7 mouse cellular contexts compared by ENCODE assay signal in genomic region chr7:27480927-27481626, GRCm38 (mm10). TPM values are rescaled to one million over a fixed set of nuclear protein-coding genes. Genes with fewer than 3 reads are reported as not detected.
A peak's percentile ranks its signal among the peaks of the same experiment; 100 is the strongest.
DNase-seq lines count a peak whose midpoint lies in the region; ATAC-seq and TF ChIP-seq lines count a peak whose summit lies in the region.

No protein-coding gene starts in this region.

- peak overlapping the region; percentile 87 for H3K27ac ChIP-seq in lung, embryonic 14.5 days (ENCODE audit: low read depth)
- peak overlapping the region; percentile 87 for H3K27ac ChIP-seq in embryonic facial prominence, embryonic 15.5 days (replicated peaks)
- peak overlapping the region; percentile 82 for H3K27ac ChIP-seq in limb, embryonic 10.5 days
- peak overlapping the region; percentile 51 for H3K27ac ChIP-seq in olfactory bulb, adult 2 months (ENCODE audit: insufficient read depth, low read depth, low read length)

- 12% methylated on average over 11 of the region's 11 CpGs for WGBS in lung, embryonic 14.5 days
- 12% methylated on average over 11 of the region's 11 CpGs for WGBS in embryonic facial prominence, embryonic 15.5 days
- WGBS in limb, embryonic 10.5 days, result 12% methylated on average over 11 of the region's 11 CpGs
- WGBS in olfactory bulb, adult 2 months, result 9% methylated on average over 11 of the region's 11 CpGs

- H3K4me2 ChIP-seq in lung, embryonic 14.5 days, result peak overlapping the region; percentile 63
- peak overlapping the region; percentile 61 for H3K4me2 ChIP-seq in embryonic facial prominence, embryonic 15.5 days (replicated peaks)

- no peak for TF ChIP-seq CTCF in lung, embryonic 14.5 days (IDR thresholded peaks at IDR 0.05; ENCODE audit: low read depth)
- no peak for TF ChIP-seq CTCF in olfactory bulb, adult 2 months (IDR thresholded peaks at IDR 0.05; ENCODE audit: insufficient read depth, low read depth, low read length)

- H3K9ac ChIP-seq in lung, embryonic 14.5 days, result peak overlapping the region; percentile 34
- 0 out of 2 replicates have a peak overlapping the region, but pooled peaks have one; percentile 28 for H3K9ac ChIP-seq in embryonic facial prominence, embryonic 15.5 days

- no peaks in the 10 kb centered on the region for H3K27me3 ChIP-seq in lung, embryonic 14.5 days (ENCODE audit: insufficient read depth, low read length)
- H3K27me3 ChIP-seq in embryonic facial prominence, embryonic 15.5 days, result no peaks in the 10 kb centered on the region
- H3K27me3 ChIP-seq in limb, embryonic 10.5 days (ENCODE audit: low read depth, poor library complexity, severe bottlenecking), result no peaks in the 10 kb centered on the region

- peaks cover 16% of the 10 kb centered on the region for H3K36me3 ChIP-seq in lung, embryonic 14.5 days (ENCODE audit: insufficient read depth)
- H3K36me3 ChIP-seq in embryonic facial prominence, embryonic 15.5 days, result peaks cover 18% of the 10 kb centered on the region
- peaks cover 24% of the 10 kb centered on the region for H3K36me3 ChIP-seq in limb, embryonic 10.5 days

- no peak for DNase-seq in lung, embryonic 14.5 days
- DNase-seq in lung, postnatal 4 days, result no peak
- no peak for DNase-seq in limb, embryonic 10.5 days (ENCODE audit: low spot score)
- DNase-seq in left cerebral cortex, postnatal 25 days (ENCODE audit: low spot score in 2 of 2), result no peak
- DNase-seq in layer of hippocampus, adult 8-10 months (ENCODE audit: low spot score in 2 of 2), result no peak

- no peaks in the 10 kb centered on the region for H3K9me3 ChIP-seq in lung, embryonic 14.5 days (ENCODE audit: low read depth, low read length)
- H3K9me3 ChIP-seq in embryonic facial prominence, embryonic 15.5 days (replicated peaks), result no peaks in the 10 kb centered on the region
- no peaks in the 10 kb centered on the region for H3K9me3 ChIP-seq in limb, embryonic 10.5 days (replicated peaks)

- peaks cover 6% of the 10 kb centered on the region; the same call in 1 of the 2 replicates for H3K4me1 ChIP-seq in lung, embryonic 14.5 days (ENCODE audit: insufficient read depth)
- peaks cover 42% of the 10 kb centered on the region for H3K4me1 ChIP-seq in embryonic facial prominence, embryonic 15.5 days
- H3K4me1 ChIP-seq in limb, embryonic 10.5 days, result peaks cover 29% of the 10 kb centered on the region
- peaks cover 11% of the 10 kb centered on the region for H3K4me1 ChIP-seq in olfactory bulb, adult 2 months (ENCODE audit: control insufficient read depth, insufficient read depth, low read length)

- intact Hi-C loops in left cerebral cortex, postnatal 25 days (cut with DNase I), result no loop called here

- TF ChIP-seq POLR2A in olfactory bulb, adult 2 months (IDR thresholded peaks at IDR 0.05; ENCODE audit: insufficient read depth, low read depth, low read length), result no peak

- no peak for ATAC-seq in lung, embryonic 14.5 days (ENCODE audit: insufficient read depth)
- no peak for ATAC-seq in embryonic facial prominence, embryonic 15.5 days (ENCODE audit: insufficient number of reproducible peaks, low FRiP score, low TSS enrichment, low read depth)

- peak overlapping the region; percentile 33 for H3K4me3 ChIP-seq in lung, embryonic 14.5 days (ENCODE audit: low read depth, low read length)
- H3K4me3 ChIP-seq in embryonic facial prominence, embryonic 15.5 days (replicated peaks), result peak overlapping the region; percentile 39
- H3K4me3 ChIP-seq in limb, embryonic 10.5 days, result peak overlapping the region; percentile 47
- H3K4me3 ChIP-seq in olfactory bulb, adult 2 months (ENCODE audit: insufficient read depth, low read depth, low read length), result peak overlapping the region; percentile 41

RNA-seq across cellular contexts. Expression of gene Sertad1, which starts 5.6 kb away (rescaled TPM):
- 39.3 and 42.5 TPM in 2 replicates for polyA plus RNA-seq in lung, embryonic 14.5 days (2014; fragmentation: Nextera tagmentation; extraction: Ambion mirVana)
- polyA plus RNA-seq in embryonic facial prominence, embryonic 15.5 days (2015; fragmentation: Nextera tagmentation; extraction: Ambion mirVana), result 41.7 and 51.6 TPM in 2 replicates
- 25.0 and 29.8 TPM in 2 replicates for polyA plus RNA-seq in limb, embryonic 10.5 days (2016; fragmentation: Nextera tagmentation; extraction: Ambion mirVana)
- not detected in 2 replicates for polyA plus RNA-seq in olfactory bulb, adult 2 months (2012; ENCODE audit: insufficient read depth, insufficient read length, low replicate concordance, missing spikeins)
- total RNA-seq in left cerebral cortex, postnatal 25 days (2021), result 10 to 100 TPM; 16.1 to 16.8 TPM
- total RNA-seq in layer of hippocampus, adult 8-10 months (2022), result 10 to 100 TPM in 1 of 4 experiments, 1 to 10 TPM in 3; 6.4 to 10.7 (median 9.3) TPM

RNA-seq across cellular contexts. Expression of gene Sertad3, which starts 7.5 kb away (rescaled TPM):
- polyA plus RNA-seq in lung, embryonic 14.5 days (2014; fragmentation: Nextera tagmentation; extraction: Ambion mirVana), result 22.0 and 24.3 TPM in 2 replicates
- 36.4 and 39.2 TPM in 2 replicates for polyA plus RNA-seq in embryonic facial prominence, embryonic 15.5 days (2015; fragmentation: Nextera tagmentation; extraction: Ambion mirVana)
- polyA plus RNA-seq in limb, embryonic 10.5 days (2016; fragmentation: Nextera tagmentation; extraction: Ambion mirVana), result 20.1 and 29.7 TPM in 2 replicates
- not detected in 2 replicates for polyA plus RNA-seq in olfactory bulb, adult 2 months (2012; ENCODE audit: insufficient read depth, insufficient read length, low replicate concordance, missing spikeins)
- total RNA-seq in left cerebral cortex, postnatal 25 days (2021), result 1 to 10 TPM; 2.8 to 4.6 TPM
- total RNA-seq in layer of hippocampus, adult 8-10 months (2022), result 1 to 10 TPM; 3.0 to 4.9 (median 3.9) TPM

RNA-seq across cellular contexts. Expression of gene Prx, which starts 18.0 kb away (rescaled TPM):
- polyA plus RNA-seq in lung, embryonic 14.5 days (2014; fragmentation: Nextera tagmentation; extraction: Ambion mirVana), result 2.5 and 2.9 TPM in 2 replicates
- 5.1 and 6.7 TPM in 2 replicates for polyA plus RNA-seq in embryonic facial prominence, embryonic 15.5 days (2015; fragmentation: Nextera tagmentation; extraction: Ambion mirVana)
- 3.5 and 4.3 TPM in 2 replicates for polyA plus RNA-seq in limb, embryonic 10.5 days (2016; fragmentation: Nextera tagmentation; extraction: Ambion mirVana)
- not detected in 2 replicates for polyA plus RNA-seq in olfactory bulb, adult 2 months (2012; ENCODE audit: insufficient read depth, insufficient read length, low replicate concordance, missing spikeins)
- under 1 TPM; 0.32 to 0.62 TPM for total RNA-seq in left cerebral cortex, postnatal 25 days (2021)
- under 1 TPM; 0.38 to 0.43 (median 0.39) TPM for total RNA-seq in layer of hippocampus, adult 8-10 months (2022)

RNA-seq across cellular contexts. Expression of gene Blvrb, which starts 33.3 kb away (rescaled TPM):
- 54.5 and 56.0 TPM in 2 replicates for polyA plus RNA-seq in lung, embryonic 14.5 days (2014; fragmentation: Nextera tagmentation; extraction: Ambion mirVana)
- 73.0 and 73.5 TPM in 2 replicates for polyA plus RNA-seq in embryonic facial prominence, embryonic 15.5 days (2015; fragmentation: Nextera tagmentation; extraction: Ambion mirVana)
- 33.3 and 34.9 TPM in 2 replicates for polyA plus RNA-seq in limb, embryonic 10.5 days (2016; fragmentation: Nextera tagmentation; extraction: Ambion mirVana)
- polyA plus RNA-seq in olfactory bulb, adult 2 months (2012; ENCODE audit: insufficient read depth, insufficient read length, low replicate concordance, missing spikeins), result not detected in 2 replicates
- 10 to 100 TPM; 12.0 to 15.9 TPM for total RNA-seq in left cerebral cortex, postnatal 25 days (2021)
- 10 to 100 TPM; 14.6 to 21.6 (median 20.1) TPM for total RNA-seq in layer of hippocampus, adult 8-10 months (2022)

RNA-seq across cellular contexts. Expression of gene Sptbn4, which starts 33.6 kb away (rescaled TPM):
- polyA plus RNA-seq in lung, embryonic 14.5 days (2014; fragmentation: Nextera tagmentation; extraction: Ambion mirVana), result 0.31 and 0.51 TPM in 2 replicates
- 0.43 and 0.85 TPM in 2 replicates for polyA plus RNA-seq in embryonic facial prominence, embryonic 15.5 days (2015; fragmentation: Nextera tagmentation; extraction: Ambion mirVana)
- polyA plus RNA-seq in limb, embryonic 10.5 days (2016; fragmentation: Nextera tagmentation; extraction: Ambion mirVana), result 0.15 and 0.19 TPM in 2 replicates
- polyA plus RNA-seq in olfactory bulb, adult 2 months (2012; ENCODE audit: insufficient read depth, insufficient read length, low replicate concordance, missing spikeins), result not detected in 2 replicates
- 100 to 1,000 TPM; 132 to 139 TPM for total RNA-seq in left cerebral cortex, postnatal 25 days (2021)
- total RNA-seq in layer of hippocampus, adult 8-10 months (2022), result 100 to 1,000 TPM; 116 to 147 (median 135) TPM

Comparison
In these comparisons a context has a peak if more than half of its experiments do, and no peak if none do; other contexts are left out.
1. RNA of gene Sertad3, which starts 7.5 kb away (polyA plus RNA-seq): 36.4 to 39.2 TPM in embryonic facial prominence, embryonic 15.5 days, 20.1 to 29.7 TPM in limb, embryonic 10.5 days and 22.0 to 24.3 TPM in lung, embryonic 14.5 days; not detected in olfactory bulb, adult 2 months; every median in the first group is over 10 times any median in the second.
2. Peak in every context shown above with its lines, with median percentiles within 50 percentile points of each other: H3K27ac ChIP-seq and H3K4me3 ChIP-seq.